Mouse (Mus musculus): ENCODE measurements at regions not wholly inside any gene's neighbourhood (a gene's known extent, or its start where the extent isn't known, plus 50 kb on each side); places are given as distances from the start of the nearest gene placed in this dataset.

- Histone ChIP-seq H3K27me3 (ENCODE audit: low read depth, poor library complexity, severe bottlenecking) (no peaks in the 10 kb centered on the region), H3K36me3 (no peaks in the 10 kb centered on the region), H3K4me3 (no peak overlapping the region), H3K9me3 (replicated peaks) (no peaks in the 10 kb centered on the region), H3K4me1 (peaks cover 6% of the 10 kb centered on the region; the same call in 1 of the 2 replicates), H3K27ac (replicated peaks) (0 out of 2 replicates have a peak overlapping the region, but pooled peaks have one; percentile 18)
- 76% methylated on average over 11 of the region's 11 CpGs for WGBS
- DNase-seq (ENCODE audit: low spot score), result no peak
Observed at GRCm38 (mm10) chr12:106607655-106608337, 597.8 kb downstream of the Vrk1 start.

GRCm38 (mm10) chr12:106618684-106619083 is 608.7 kb downstream of the Vrk1 start:
- no peak overlapping the region for H3K4me3 ChIP-seq
- no peaks in the 10 kb centered on the region for H3K36me3 ChIP-seq
- H3K4me1 ChIP-seq, result no peaks in the 10 kb centered on the region
- WGBS, result 96% methylated on average over 6 of the region's 6 CpGs
- DNase-seq (ENCODE audit: low spot score), result no peak
- H3K27ac ChIP-seq (replicated peaks), result no peak overlapping the region
- no peaks in the 10 kb centered on the region for H3K27me3 ChIP-seq (ENCODE audit: low read depth, poor library complexity, severe bottlenecking)
- H3K9me3 ChIP-seq (replicated peaks), result 0 out of 2 replicates have a peak, but pooled peaks cover 3% of the 10 kb centered on the region

GRCm38 (mm10) chr12:106626786-106627185 is 616.8 kb downstream of the Vrk1 start:
- no peaks in the 10 kb centered on the region for H3K27me3 ChIP-seq (ENCODE audit: low read depth, poor library complexity, severe bottlenecking)
- DNase-seq (ENCODE audit: low spot score), result no peak
- no peak overlapping the region for H3K4me3 ChIP-seq
- WGBS, result 73% methylated on average over 15 of the region's 15 CpGs
- no peaks in the 10 kb centered on the region for H3K9me3 ChIP-seq (replicated peaks)
- H3K4me1 ChIP-seq, result peaks cover 15% of the 10 kb centered on the region
- H3K27ac ChIP-seq (replicated peaks), result no peak overlapping the region
- no peaks in the 10 kb centered on the region for H3K36me3 ChIP-seq

GRCm38 (mm10) chr12:106632566-106632965 is 622.5 kb downstream of the Vrk1 start:
- Histone ChIP-seq H3K9me3 (replicated peaks) (no peaks in the 10 kb centered on the region), H3K4me3 (no peak overlapping the region), H3K27ac (replicated peaks) (no peak overlapping the region), H3K36me3 (no peaks in the 10 kb centered on the region), H3K4me1 (peaks cover 19% of the 10 kb centered on the region), H3K27me3 (ENCODE audit: low read depth, poor library complexity, severe bottlenecking) (no peaks in the 10 kb centered on the region)
- DNase-seq (ENCODE audit: low spot score), result no peak
- 82% methylated on average over 7 of the region's 7 CpGs for WGBS

GRCm38 (mm10) chr12:106633096-106633495 is 623.1 kb downstream of the Vrk1 start:
- Histone ChIP-seq H3K27me3 (ENCODE audit: low read depth, poor library complexity, severe bottlenecking) (no peaks in the 10 kb centered on the region), H3K27ac (replicated peaks) (no peak overlapping the region), H3K9me3 (replicated peaks) (no peaks in the 10 kb centered on the region), H3K4me1 (peaks cover 19% of the 10 kb centered on the region), H3K36me3 (no peaks in the 10 kb centered on the region), H3K4me3 (no peak overlapping the region)
- DNase-seq (ENCODE audit: low spot score), result peak; percentile 67
- WGBS, result 6% methylated on average over 8 of the region's 8 CpGs

GRCm38 (mm10) chr12:106658317-106658716 is 648.3 kb downstream of the Vrk1 start:
- H3K9me3 ChIP-seq (replicated peaks), result no peaks in the 10 kb centered on the region
- H3K4me1 ChIP-seq, result peaks cover 16% of the 10 kb centered on the region
- H3K4me3 ChIP-seq, result no peak overlapping the region
- H3K27ac ChIP-seq (replicated peaks), result peak overlapping the region; percentile 49; the same call in 1 of the 2 replicates
- WGBS, result 40% methylated on average over 8 of the region's 8 CpGs
- no peak for DNase-seq (ENCODE audit: low spot score)
- no peaks in the 10 kb centered on the region for H3K36me3 ChIP-seq
- no peaks in the 10 kb centered on the region for H3K27me3 ChIP-seq (ENCODE audit: low read depth, poor library complexity, severe bottlenecking)

- Histone ChIP-seq H3K4me1 (peaks cover 17% of the 10 kb centered on the region), H3K27ac (replicated peaks) (no peak overlapping the region), H3K4me3 (no peak overlapping the region), H3K9me3 (replicated peaks) (no peaks in the 10 kb centered on the region), H3K36me3 (no peaks in the 10 kb centered on the region), H3K27me3 (ENCODE audit: low read depth, poor library complexity, severe bottlenecking) (peaks cover 17% of the 10 kb centered on the region; the same call in 1 of the 2 replicates)
- whole genome bisulfite sequencing, result 43% methylated on average over 13 of the region's 13 CpGs
- no peak for DNase-seq (ENCODE audit: low spot score)
Observed at GRCm38 (mm10) chr12:106673232-106673766, 663.3 kb downstream of the Vrk1 start.

- Histone ChIP-seq H3K4me1 (peaks cover 17% of the 10 kb centered on the region), H3K27ac (replicated peaks) (no peak overlapping the region), H3K27me3 (ENCODE audit: low read depth, poor library complexity, severe bottlenecking) (peaks cover 17% of the 10 kb centered on the region; the same call in 1 of the 2 replicates), H3K4me3 (no peak overlapping the region), H3K36me3 (no peaks in the 10 kb centered on the region), H3K9me3 (replicated peaks) (no peaks in the 10 kb centered on the region)
- no peak for DNase-seq (ENCODE audit: low spot score)
- 94% methylated on average over 1 of the region's 1 CpGs for WGBS
Observed at GRCm38 (mm10) chr12:106674741-106675140, 664.7 kb downstream of the Vrk1 start.

GRCm38 (mm10) chr12:106676136-106676535 is 666.1 kb downstream of the Vrk1 start:
- DNase-seq (ENCODE audit: low spot score), result no peak
- 93% methylated on average over 3 of the region's 3 CpGs for WGBS
- H3K27me3 ChIP-seq (ENCODE audit: low read depth, poor library complexity, severe bottlenecking), result peaks cover 17% of the 10 kb centered on the region; the same call in 1 of the 2 replicates
- peaks cover 17% of the 10 kb centered on the region for H3K4me1 ChIP-seq
- H3K36me3 ChIP-seq, result no peaks in the 10 kb centered on the region
- no peak overlapping the region for H3K27ac ChIP-seq (replicated peaks)
- H3K4me3 ChIP-seq, result no peak overlapping the region
- no peaks in the 10 kb centered on the region for H3K9me3 ChIP-seq (replicated peaks)

GRCm38 (mm10) chr12:106676566-106676965 is 666.5 kb downstream of the Vrk1 start:
- 85% methylated on average over 7 of the region's 7 CpGs for WGBS
- Histone ChIP-seq H3K4me3 (no peak overlapping the region), H3K9me3 (replicated peaks) (no peaks in the 10 kb centered on the region), H3K36me3 (no peaks in the 10 kb centered on the region), H3K4me1 (peaks cover 17% of the 10 kb centered on the region), H3K27me3 (ENCODE audit: low read depth, poor library complexity, severe bottlenecking) (peaks cover 15% of the 10 kb centered on the region; the same call in 1 of the 2 replicates), H3K27ac (replicated peaks) (no peak overlapping the region)
- DNase-seq (ENCODE audit: low spot score), result no peak

GRCm38 (mm10) chr12:106685986-106686385 is 676.0 kb downstream of the Vrk1 start:
- Histone ChIP-seq H3K36me3 (no peaks in the 10 kb centered on the region), H3K4me3 (no peak overlapping the region), H3K27me3 (ENCODE audit: low read depth, poor library complexity, severe bottlenecking) (peaks cover 13% of the 10 kb centered on the region), H3K9me3 (replicated peaks) (no peaks in the 10 kb centered on the region), H3K27ac (replicated peaks) (no peak overlapping the region), H3K4me1 (peaks cover 13% of the 10 kb centered on the region)
- no peak for DNase-seq (ENCODE audit: low spot score)
- WGBS, result 93% methylated on average over 5 of the region's 5 CpGs

GRCm38 (mm10) chr12:106687751-106688150 is 677.7 kb downstream of the Vrk1 start:
- DNase-seq (ENCODE audit: low spot score), result no peak
- 48% methylated on average over 12 of the region's 12 CpGs for WGBS
- Histone ChIP-seq H3K36me3 (no peaks in the 10 kb centered on the region), H3K27me3 (ENCODE audit: low read depth, poor library complexity, severe bottlenecking) (peaks cover 13% of the 10 kb centered on the region), H3K27ac (replicated peaks) (no peak overlapping the region), H3K9me3 (replicated peaks) (no peaks in the 10 kb centered on the region), H3K4me3 (no peak overlapping the region), H3K4me1 (peaks cover 13% of the 10 kb centered on the region)

GRCm38 (mm10) chr12:106688156-106688740 is 678.2 kb downstream of the Vrk1 start:
- Histone ChIP-seq H3K27ac (replicated peaks) (no peak overlapping the region), H3K4me3 (no peak overlapping the region), H3K4me1 (peaks cover 13% of the 10 kb centered on the region), H3K9me3 (replicated peaks) (no peaks in the 10 kb centered on the region), H3K27me3 (ENCODE audit: low read depth, poor library complexity, severe bottlenecking) (peaks cover 13% of the 10 kb centered on the region), H3K36me3 (no peaks in the 10 kb centered on the region)
- 89% methylated on average over 17 of the region's 17 CpGs for WGBS
- no peak for DNase-seq (ENCODE audit: low spot score)

All from midbrain, embryonic 10.5 days (tissue).